Mouse (Mus musculus): ENCODE measurements around the gene Ahcyl2. TPM values are rescaled to one million over a fixed set of nuclear protein-coding genes. Genes with fewer than 3 reads are reported as not detected.

Ahcyl2 gene
- polyA plus RNA-seq, 1 experiment from 2014 or later, result 7.8 TPM

DNA sequence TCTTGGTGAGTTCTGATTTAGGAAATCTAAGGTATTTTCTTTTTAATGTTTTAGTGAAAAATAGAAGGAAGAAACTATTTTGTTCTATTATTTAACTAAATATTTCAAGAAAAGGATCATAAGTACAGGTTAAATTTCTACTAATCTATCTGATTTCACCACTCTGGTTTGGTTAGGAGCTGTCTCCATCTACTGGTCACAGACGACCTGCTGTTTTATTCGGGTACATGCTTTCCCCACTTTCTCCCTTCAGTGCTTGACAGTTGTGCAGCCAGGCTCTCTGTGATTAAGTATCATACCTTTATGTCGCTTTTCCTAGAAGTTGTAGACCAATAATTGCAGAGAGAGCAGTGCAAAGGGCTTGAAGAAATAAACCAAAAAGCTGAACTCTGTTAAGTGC is 51.5 kb downstream of the Ahcyl2 start:
- no peak overlapping the region for H3K9ac ChIP-seq (ENCODE audit: low read length)
- H3K36me3 ChIP-seq (ENCODE audit: control insufficient read depth, insufficient read depth), result no peaks in the 10 kb centered on the region
- ATAC-seq (replicated peaks; ENCODE audit: extremely low read depth, insufficient read depth, low FRiP score), result no peak
- no peaks in the 10 kb centered on the region for H3K27me3 ChIP-seq (ENCODE audit: control insufficient read depth, insufficient read depth, low read length)
- 19% methylated on average over 3 of the region's 3 CpGs for WGBS
- no peak overlapping the region for H3K4me2 ChIP-seq (ENCODE audit: low read depth, low read length)
- H3K9me3 ChIP-seq (replicated peaks; ENCODE audit: control insufficient read depth, low read length), result no peaks in the 10 kb centered on the region
- H3K4me3 ChIP-seq (ENCODE audit: low read length), result no peak overlapping the region
- H3K27ac ChIP-seq (ENCODE audit: low read length), result no peak overlapping the region
- H3K4me1 ChIP-seq (ENCODE audit: control insufficient read depth, insufficient read depth, low read length), result no peaks in the 10 kb centered on the region

DNA sequence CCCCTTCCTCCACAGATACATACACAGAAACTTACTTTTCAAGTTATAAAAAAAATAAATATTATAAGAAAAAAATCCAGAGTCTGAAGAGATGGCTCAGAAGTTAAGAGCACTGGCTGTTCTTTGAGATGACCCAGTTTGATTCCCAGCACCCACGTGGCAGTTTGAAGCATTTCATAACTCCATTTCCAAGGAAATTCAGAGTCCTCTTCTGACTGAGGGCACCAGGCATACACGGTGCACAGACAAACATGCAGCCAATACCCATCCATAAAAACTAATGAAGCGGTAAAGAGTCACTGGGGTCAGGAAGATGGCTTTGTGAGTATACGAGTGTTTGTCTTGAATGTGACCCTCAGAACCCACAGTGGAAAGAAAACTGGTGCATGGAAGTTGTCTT is 52.5 kb downstream of the Ahcyl2 start:
- no peak overlapping the region for H3K27ac ChIP-seq (ENCODE audit: low read length)
- no peak overlapping the region for H3K4me3 ChIP-seq (ENCODE audit: low read length)
- H3K4me2 ChIP-seq (ENCODE audit: low read depth, low read length), result no peak overlapping the region
- H3K36me3 ChIP-seq (ENCODE audit: control insufficient read depth, insufficient read depth), result no peaks in the 10 kb centered on the region
- H3K27me3 ChIP-seq (ENCODE audit: control insufficient read depth, insufficient read depth, low read length), result no peaks in the 10 kb centered on the region
- no peaks in the 10 kb centered on the region for H3K9me3 ChIP-seq (replicated peaks; ENCODE audit: control insufficient read depth, low read length)
- no peak for ATAC-seq (replicated peaks; ENCODE audit: extremely low read depth, insufficient read depth, low FRiP score)
- WGBS, result 88% methylated on average over 4 of the region's 4 CpGs
- no peaks in the 10 kb centered on the region for H3K4me1 ChIP-seq (ENCODE audit: control insufficient read depth, insufficient read depth, low read length)
- H3K9ac ChIP-seq (ENCODE audit: low read length), result no peak overlapping the region

- no peaks in the 10 kb centered on the region for H3K9me3 ChIP-seq (replicated peaks; ENCODE audit: control insufficient read depth, low read length)
- no peak overlapping the region for H3K4me3 ChIP-seq (ENCODE audit: low read length)
- H3K36me3 ChIP-seq (ENCODE audit: control insufficient read depth, insufficient read depth), result no peaks in the 10 kb centered on the region
- no peak overlapping the region for H3K27ac ChIP-seq (ENCODE audit: low read length)
- H3K27me3 ChIP-seq (ENCODE audit: control insufficient read depth, insufficient read depth, low read length), result no peaks in the 10 kb centered on the region
- ATAC-seq (replicated peaks; ENCODE audit: extremely low read depth, insufficient read depth, low FRiP score), result no peak
- no peaks in the 10 kb centered on the region for H3K4me1 ChIP-seq (ENCODE audit: control insufficient read depth, insufficient read depth, low read length)
- 84% methylated on average over 3 of the region's 3 CpGs for WGBS
- no peak overlapping the region for H3K9ac ChIP-seq (ENCODE audit: low read length)
- no peak overlapping the region for H3K4me2 ChIP-seq (ENCODE audit: low read depth, low read length)
Measured at GRCm38 (mm10) chr6:29820926-29821325, 53.1 kb downstream of the Ahcyl2 start.

DNA sequence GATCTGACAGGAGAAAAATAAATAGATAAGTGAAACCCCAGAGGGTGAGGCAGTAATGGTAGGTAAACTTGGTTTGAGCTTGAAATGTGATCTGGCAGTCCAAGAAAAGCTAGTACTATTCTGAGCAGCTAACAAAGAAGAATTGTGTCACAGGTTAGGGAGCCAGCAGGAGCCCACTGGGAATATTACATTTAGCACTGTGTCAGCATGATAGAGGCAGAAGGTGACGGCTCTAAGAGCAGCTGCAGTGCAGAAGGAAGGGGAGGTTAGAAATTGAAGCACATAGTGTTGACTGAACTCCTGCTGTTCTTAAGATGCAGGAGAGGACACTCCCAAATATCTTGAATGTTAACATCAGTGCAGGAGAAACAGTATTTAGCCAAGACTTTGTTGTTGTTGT is 54.0 kb downstream of the Ahcyl2 start:
- Histone ChIP-seq H3K9me3 (replicated peaks; ENCODE audit: control insufficient read depth, low read length) (no peaks in the 10 kb centered on the region), H3K4me2 (ENCODE audit: low read depth, low read length) (no peak overlapping the region), H3K27ac (ENCODE audit: low read length) (no peak overlapping the region), H3K36me3 (ENCODE audit: control insufficient read depth, insufficient read depth) (no peaks in the 10 kb centered on the region), H3K4me3 (ENCODE audit: low read length) (no peak overlapping the region), H3K4me1 (ENCODE audit: control insufficient read depth, insufficient read depth, low read length) (no peaks in the 10 kb centered on the region), H3K9ac (ENCODE audit: low read length) (no peak overlapping the region), H3K27me3 (ENCODE audit: control insufficient read depth, insufficient read depth, low read length) (no peaks in the 10 kb centered on the region)
- no peak for ATAC-seq (replicated peaks; ENCODE audit: extremely low read depth, insufficient read depth, low FRiP score)
- WGBS, result 61% methylated on average over 1 of the region's 1 CpGs

- no peak for ATAC-seq (replicated peaks; ENCODE audit: extremely low read depth, insufficient read depth, low FRiP score)
- H3K27ac ChIP-seq (ENCODE audit: low read length), result no peak overlapping the region
- H3K36me3 ChIP-seq (ENCODE audit: control insufficient read depth, insufficient read depth), result no peaks in the 10 kb centered on the region
- no peaks in the 10 kb centered on the region for H3K27me3 ChIP-seq (ENCODE audit: control insufficient read depth, insufficient read depth, low read length)
- WGBS, result 59% methylated on average over 2 of the region's 2 CpGs
- H3K9ac ChIP-seq (ENCODE audit: low read length), result no peak overlapping the region
- no peak overlapping the region for H3K4me3 ChIP-seq (ENCODE audit: low read length)
- H3K4me1 ChIP-seq (ENCODE audit: control insufficient read depth, insufficient read depth, low read length), result no peaks in the 10 kb centered on the region
- H3K9me3 ChIP-seq (replicated peaks; ENCODE audit: control insufficient read depth, low read length), result no peaks in the 10 kb centered on the region
- no peak overlapping the region for H3K4me2 ChIP-seq (ENCODE audit: low read depth, low read length)
Measured at GRCm38 (mm10) chr6:29825302-29825701, 57.5 kb downstream of the Ahcyl2 start.

GRCm38 (mm10) chr6:29827291-29828242 is 59.8 kb downstream of the Ahcyl2 start:
- H3K27me3 ChIP-seq (ENCODE audit: control insufficient read depth, insufficient read depth, low read length), result no peaks in the 10 kb centered on the region
- no peak for ATAC-seq (replicated peaks; ENCODE audit: extremely low read depth, insufficient read depth, low FRiP score)
- no peaks in the 10 kb centered on the region for H3K4me1 ChIP-seq (ENCODE audit: control insufficient read depth, insufficient read depth, low read length)
- H3K4me3 ChIP-seq (ENCODE audit: low read length), result no peak overlapping the region
- no peak overlapping the region for H3K4me2 ChIP-seq (ENCODE audit: low read depth, low read length)
- H3K9me3 ChIP-seq (replicated peaks; ENCODE audit: control insufficient read depth, low read length), result no peaks in the 10 kb centered on the region
- H3K27ac ChIP-seq (ENCODE audit: low read length), result no peak overlapping the region
- H3K36me3 ChIP-seq (ENCODE audit: control insufficient read depth, insufficient read depth), result no peaks in the 10 kb centered on the region
- 78% methylated on average over 5 of the region's 5 CpGs for WGBS
- H3K9ac ChIP-seq (ENCODE audit: low read length), result no peak overlapping the region

DNA sequence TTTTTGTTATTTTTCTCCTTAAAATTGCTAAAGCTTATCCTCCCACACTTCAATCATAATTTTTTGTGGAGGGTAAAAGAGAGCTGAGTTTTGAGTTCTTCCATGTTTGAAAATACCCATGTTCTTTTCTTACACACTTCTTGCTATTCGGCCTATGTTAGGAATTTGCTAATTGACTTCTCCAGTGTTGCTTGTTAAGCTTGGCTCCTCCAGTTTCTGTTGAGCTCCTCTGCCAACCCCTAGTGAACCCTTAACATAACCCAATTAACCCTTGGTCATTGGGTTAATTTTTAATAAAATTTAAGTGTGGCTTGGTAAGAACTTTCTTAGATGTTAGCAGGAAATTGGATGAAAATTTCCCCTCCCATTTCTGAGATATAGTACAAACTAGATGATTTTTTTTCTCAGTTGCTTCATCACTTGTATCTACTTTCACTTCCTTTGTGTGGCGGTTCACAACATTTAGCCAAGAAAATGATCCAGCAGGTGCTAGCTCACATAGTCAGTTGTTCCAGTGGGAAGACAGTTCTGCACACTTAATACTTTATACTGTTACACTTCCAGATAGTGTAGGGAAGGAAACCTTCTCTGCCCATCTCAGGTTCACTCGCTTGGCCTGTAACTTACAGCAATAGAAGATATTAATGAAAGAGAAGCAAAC is 60.9 kb downstream of the Ahcyl2 start:
- WGBS, result 79% methylated on average over 3 of the region's 3 CpGs
- no peak overlapping the region for H3K9ac ChIP-seq (ENCODE audit: low read length)
- no peak overlapping the region for H3K27ac ChIP-seq (ENCODE audit: low read length)
- no peaks in the 10 kb centered on the region for H3K9me3 ChIP-seq (replicated peaks; ENCODE audit: control insufficient read depth, low read length)
- no peak overlapping the region for H3K4me3 ChIP-seq (ENCODE audit: low read length)
- no peak for ATAC-seq (replicated peaks; ENCODE audit: extremely low read depth, insufficient read depth, low FRiP score)
- no peaks in the 10 kb centered on the region for H3K27me3 ChIP-seq (ENCODE audit: control insufficient read depth, insufficient read depth, low read length)
- H3K4me2 ChIP-seq (ENCODE audit: low read depth, low read length), result no peak overlapping the region
- no peaks in the 10 kb centered on the region for H3K36me3 ChIP-seq (ENCODE audit: control insufficient read depth, insufficient read depth)
- H3K4me1 ChIP-seq (ENCODE audit: control insufficient read depth, insufficient read depth, low read length), result no peaks in the 10 kb centered on the region

GRCm38 (mm10) chr6:29832356-29832755 is 64.5 kb downstream of the Ahcyl2 start:
- H3K27ac ChIP-seq (ENCODE audit: low read length), result no peak overlapping the region
- no peaks in the 10 kb centered on the region for H3K36me3 ChIP-seq (ENCODE audit: control insufficient read depth, insufficient read depth)
- WGBS, result 85% methylated on average over 4 of the region's 4 CpGs
- H3K9ac ChIP-seq (ENCODE audit: low read length), result no peak overlapping the region
- no peaks in the 10 kb centered on the region for H3K4me1 ChIP-seq (ENCODE audit: control insufficient read depth, insufficient read depth, low read length)
- H3K4me3 ChIP-seq (ENCODE audit: low read length), result no peak overlapping the region
- H3K4me2 ChIP-seq (ENCODE audit: low read depth, low read length), result no peak overlapping the region
- ATAC-seq (replicated peaks; ENCODE audit: extremely low read depth, insufficient read depth, low FRiP score), result no peak
- no peaks in the 10 kb centered on the region for H3K27me3 ChIP-seq (ENCODE audit: control insufficient read depth, insufficient read depth, low read length)
- no peaks in the 10 kb centered on the region for H3K9me3 ChIP-seq (replicated peaks; ENCODE audit: control insufficient read depth, low read length)

DNA sequence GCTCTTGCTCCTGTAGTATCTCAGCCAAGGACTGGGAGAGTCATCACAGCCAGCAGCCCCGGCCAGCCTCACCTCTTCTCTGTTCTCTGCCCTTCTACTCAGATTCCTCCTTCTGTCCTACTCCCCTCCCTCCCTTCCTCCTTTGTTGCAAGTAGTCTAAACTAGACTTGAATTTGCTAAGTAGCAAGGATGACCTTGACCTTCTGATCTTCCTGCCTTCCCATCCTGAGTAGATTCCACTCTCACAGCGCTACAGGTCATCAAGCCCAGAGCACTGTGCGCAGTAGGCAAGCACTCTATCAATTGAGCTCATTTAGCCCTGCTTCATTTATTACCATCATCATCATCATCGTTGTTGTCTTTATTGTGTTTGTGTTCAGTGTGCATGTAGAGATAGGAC is 65.3 kb downstream of the Ahcyl2 start:
- H3K9ac ChIP-seq (ENCODE audit: low read length), result no peak overlapping the region
- H3K4me2 ChIP-seq (ENCODE audit: low read depth, low read length), result no peak overlapping the region
- H3K4me1 ChIP-seq (ENCODE audit: control insufficient read depth, insufficient read depth, low read length), result no peaks in the 10 kb centered on the region
- H3K4me3 ChIP-seq (ENCODE audit: low read length), result no peak overlapping the region
- WGBS, result 79% methylated on average over 4 of the region's 4 CpGs
- no peaks in the 10 kb centered on the region for H3K9me3 ChIP-seq (replicated peaks; ENCODE audit: control insufficient read depth, low read length)
- no peaks in the 10 kb centered on the region for H3K27me3 ChIP-seq (ENCODE audit: control insufficient read depth, insufficient read depth, low read length)
- no peak overlapping the region for H3K27ac ChIP-seq (ENCODE audit: low read length)
- H3K36me3 ChIP-seq (ENCODE audit: control insufficient read depth, insufficient read depth), result no peaks in the 10 kb centered on the region
- ATAC-seq (replicated peaks; ENCODE audit: extremely low read depth, insufficient read depth, low FRiP score), result no peak

Data from heart, embryonic 16.5 days (tissue).